Mouse (Mus musculus): ENCODE data around the gene March4.

March4 gene

GRCm38 (mm10) chr1:72432579-72432978, 104.2 kb downstream of the March4 start:
- no peak for TF ChIP-seq GATA4 (IDR thresholded peaks at IDR 0.05; ENCODE audit: insufficient replicate concordance, low read length)

GRCm38 (mm10) chr1:72429107-72429807, 107.5 kb downstream of the March4 start:
- no peak for TF ChIP-seq GATA4 (IDR thresholded peaks at IDR 0.05; ENCODE audit: insufficient replicate concordance, low read length)

GRCm38 (mm10) chr1:72428526-72428925, 108.2 kb downstream of the March4 start:
- no peak for TF ChIP-seq GATA4 (IDR thresholded peaks at IDR 0.05; ENCODE audit: insufficient replicate concordance, low read length)

- TF ChIP-seq GATA4 (IDR thresholded peaks at IDR 0.05; ENCODE audit: insufficient replicate concordance, low read length), result no peak
Observed at GRCm38 (mm10) chr1:72426456-72426855, 110.3 kb downstream of the March4 start.

GRCm38 (mm10) chr1:72422121-72422520, 114.6 kb downstream of the March4 start:
- TF ChIP-seq GATA4 (IDR thresholded peaks at IDR 0.05; ENCODE audit: insufficient replicate concordance, low read length), result no peak

- no peak for TF ChIP-seq GATA4 (IDR thresholded peaks at IDR 0.05; ENCODE audit: insufficient replicate concordance, low read length)
Observed at GRCm38 (mm10) chr1:72420220-72420619, 116.5 kb downstream of the March4 start.

GRCm38 (mm10) chr1:72418744-72419655, 117.7 kb downstream of the March4 start:
- no peak for TF ChIP-seq GATA4 (IDR thresholded peaks at IDR 0.05; ENCODE audit: insufficient replicate concordance, low read length)

- no peak for TF ChIP-seq GATA4 (IDR thresholded peaks at IDR 0.05; ENCODE audit: insufficient replicate concordance, low read length)
Observed at GRCm38 (mm10) chr1:72414561-72415253, 122.0 kb downstream of the March4 start.

- TF ChIP-seq GATA4 (IDR thresholded peaks at IDR 0.05; ENCODE audit: insufficient replicate concordance, low read length), result no peak
Observed at GRCm38 (mm10) chr1:72414133-72414532, 122.6 kb downstream of the March4 start.

- no peak for TF ChIP-seq GATA4 (IDR thresholded peaks at IDR 0.05; ENCODE audit: insufficient replicate concordance, low read length)
Observed at GRCm38 (mm10) chr1:72413205-72413604, 123.5 kb downstream of the March4 start.

- no peak for TF ChIP-seq GATA4 (IDR thresholded peaks at IDR 0.05; ENCODE audit: insufficient replicate concordance, low read length)
Observed at GRCm38 (mm10) chr1:72411108-72411507, 125.6 kb downstream of the March4 start.

- no peak for TF ChIP-seq GATA4 (IDR thresholded peaks at IDR 0.05; ENCODE audit: insufficient replicate concordance, low read length)
Observed at GRCm38 (mm10) chr1:72409936-72410335, 126.8 kb downstream of the March4 start.

- no peak for TF ChIP-seq GATA4 (IDR thresholded peaks at IDR 0.05; ENCODE audit: insufficient replicate concordance, low read length)
Observed at GRCm38 (mm10) chr1:72406505-72407079, 130.1 kb downstream of the March4 start.

GRCm38 (mm10) chr1:72401331-72402069, 135.2 kb downstream of the March4 start:
- TF ChIP-seq GATA4 (IDR thresholded peaks at IDR 0.05; ENCODE audit: insufficient replicate concordance, low read length), result no peak
